Mouse (Mus musculus) stomach, postnatal 0 days (tissue): ENCODE data around the gene Selenon. TPM values are rescaled to one million over a fixed set of nuclear protein-coding genes. Genes with fewer than 3 reads are reported as not detected.

Experiments used
- ATAC-seq: fragments of 200-750 bp; cut with Nextera tagmentation; 2 replicates; pipeline ENCODE4 v1.8.0; 2017; ENCODE audit not compliant: low FRiP score, low TSS enrichment
- DNase-seq: peaks from one replicate; pipeline ENCODE4 v3.0.0-alpha.2; 2016; ENCODE audit warnings: low spot score
- H3K27ac ChIP-seq: fragments of 300-500 bp; sonication (generic); replicated peaks from 2 replicates; pipeline ENCODE4 v1.5.1; 2014; ENCODE audit warnings: mild to moderate bottlenecking, control low read depth
- H3K27me3 ChIP-seq: fragments of 300-500 bp; sonication (generic); 2 replicates; pipeline ENCODE4 v1.6.1; 2014; ENCODE audit warnings: low read length; ENCODE audit not compliant: control insufficient read depth, insufficient read depth
- H3K36me3 ChIP-seq: fragments of 300-500 bp; sonication (generic); 2 replicates; pipeline ENCODE4 v1.6.1; 2014; ENCODE audit warnings: low read length, mixed read lengths; ENCODE audit not compliant: control insufficient read depth, insufficient read depth
- H3K4me1 ChIP-seq: fragments of 300-500 bp; sonication (generic); replicated peaks from 2 replicates; pipeline ENCODE4 v1.6.1; 2014; ENCODE audit warnings: antibody characterized with exemption; ENCODE audit not compliant: control insufficient read depth, insufficient read depth
- H3K4me2 ChIP-seq: fragments of 300-500 bp; sonication (generic); replicated peaks from 2 replicates; pipeline ENCODE4 v1.6.1; 2014; ENCODE audit warnings: low read depth, mild to moderate bottlenecking, control low read depth, moderate library complexity
- H3K4me3 ChIP-seq: fragments of 300-500 bp; sonication (generic); 2 replicates; pipeline ENCODE4 v1.5.1; 2014; ENCODE audit warnings: low read depth, low read length, control low read depth
- H3K9ac ChIP-seq: fragments of 300-500 bp; sonication (generic); 2 replicates; pipeline ENCODE4 v1.6.1; 2014; ENCODE audit warnings: mild to moderate bottlenecking, low read length, control low read depth, mixed read lengths
- H3K9me3 ChIP-seq: fragments of 300-500 bp; sonication (generic); 2 replicates; pipeline ENCODE4 v1.6.1; 2016; ENCODE audit warnings: low read length; ENCODE audit not compliant: control insufficient read depth
- CTCF ChIP-seq: IDR thresholded peaks from 2 replicates; pipeline ENCODE4 v1.5.1; 2016; ENCODE audit warnings: antibody characterized with exemption, low read depth, mild to moderate bottlenecking, moderate library complexity
- EP300 ChIP-seq: optimal IDR thresholded peaks from 2 replicates; pipeline ENCODE3; 2016; ENCODE audit warnings: antibody characterized with exemption
- WGBS: fragments of 180-500 bp; shearing (Covaris S2); extraction: QIAGEN DNeasy Blood & Tissue Kit; methylation state at CpG from one replicate; pipeline ENCODE4 v1.1.7; 2014; 5-methylcytosine and 5-hydroxymethylcytosine counted together
- polyA plus RNA-seq: library from polyadenylated mRNA; unstranded; fragments of >200 nt; fragmentation: Nextera tagmentation; extraction: Ambion mirVana; gene quantifications from 2 replicates; pipeline ENCODE4 v1.2.1, GENCODE M21; 2015

The Selenon gene
- polyA plus RNA-seq, 1 experiment from 2014 or later, result 8.6 TPM

- Histone ChIP-seq H3K36me3 (peaks cover 6% of the 10 kb centered on the region; the same call in 1 of the 2 replicates), H3K27ac (peak within 1 kb of the TSS; percentile 92), H3K4me3 (peak within 1 kb of the TSS; percentile 81), H3K9me3 (no peaks in the 10 kb centered on the region), H3K9ac (peak within 1 kb of the TSS; percentile 88), H3K27me3 (no peaks in the 10 kb centered on the region), H3K4me1 (no peaks in the 10 kb centered on the region), H3K4me2 (peak within 1 kb of the TSS; percentile 99)
- DNase-seq (peak; percentile 99), ATAC-seq (peak; percentile 97)
- WGBS, result under 1% methylated on average over 65 of the region's 71 CpGs
- no peak; the same call in 1 of the 2 replicates for TF ChIP-seq CTCF
- no peak for TF ChIP-seq EP300
These were observed 16.8 kb downstream of the Selenon start, which contains the start of gene Mtfr1l for GRCm38 (mm10) chr4:134534932-134535786. Gene Mtfr1l, minus strand, starts transcription at chr4:134535387.

- Histone ChIP-seq H3K36me3 (peaks cover 6% of the 10 kb centered on the region; the same call in 1 of the 2 replicates), H3K9ac (peak overlapping the region; percentile 88), H3K27me3 (no peaks in the 10 kb centered on the region), H3K9me3 (no peaks in the 10 kb centered on the region), H3K4me3 (peak overlapping the region; percentile 81), H3K4me2 (peak overlapping the region; percentile 99), H3K27ac (peak overlapping the region; percentile 92), H3K4me1 (no peaks in the 10 kb centered on the region)
- ATAC-seq, result peak; percentile 1; the same call in 1 of the 2 replicates
- TF ChIP-seq CTCF, result no peak; the same call in 1 of the 2 replicates
- TF ChIP-seq EP300, result no peak
- under 1% methylated on average over 50 of the region's 57 CpGs for WGBS
- peak; percentile 81 for DNase-seq
These were observed 17.7 kb downstream of the Selenon start for GRCm38 (mm10) chr4:134534124-134534886.

- H3K4me2 ChIP-seq, result no peak overlapping the region; the same call in 1 of the 2 replicates
- no peak overlapping the region for H3K27ac ChIP-seq
- 74% methylated on average over 4 of the region's 4 CpGs for WGBS
- no peaks in the 10 kb centered on the region for H3K4me1 ChIP-seq
- H3K9ac ChIP-seq, result no peak overlapping the region
- H3K4me3 ChIP-seq, result no peak overlapping the region
- DNase-seq (no peak), ATAC-seq (no peak)
- H3K9me3 ChIP-seq, result no peaks in the 10 kb centered on the region
- peaks cover 12% of the 10 kb centered on the region for H3K36me3 ChIP-seq
- TF ChIP-seq EP300 (no peak), CTCF (no peak)
- H3K27me3 ChIP-seq, result no peaks in the 10 kb centered on the region
These were observed 18.5 kb downstream of the Selenon start for GRCm38 (mm10) chr4:134533421-134533820.

GRCm38 (mm10) chr4:134532928-134533327, 19.0 kb downstream of the Selenon start:
- Histone ChIP-seq H3K4me1 (no peaks in the 10 kb centered on the region), H3K36me3 (peaks cover 15% of the 10 kb centered on the region), H3K9ac (no peak overlapping the region), H3K4me2 (no peak overlapping the region), H3K27me3 (no peaks in the 10 kb centered on the region), H3K27ac (no peak overlapping the region), H3K9me3 (no peaks in the 10 kb centered on the region), H3K4me3 (no peak overlapping the region)
- ATAC-seq, result no peak
- 62% methylated on average over 4 of the region's 4 CpGs for WGBS
- no peak for DNase-seq
- TF ChIP-seq EP300 (no peak), CTCF (no peak)

- WGBS, result 77% methylated on average over 5 of the region's 5 CpGs
- Histone ChIP-seq H3K9ac (no peak overlapping the region), H3K4me1 (no peaks in the 10 kb centered on the region), H3K27me3 (no peaks in the 10 kb centered on the region), H3K4me2 (no peak overlapping the region), H3K9me3 (no peaks in the 10 kb centered on the region), H3K27ac (no peak overlapping the region), H3K36me3 (peaks cover 19% of the 10 kb centered on the region), H3K4me3 (no peak overlapping the region)
- TF ChIP-seq CTCF, result no peak
- no peak for ATAC-seq
- DNase-seq, result no peak
These were observed 25.7 kb downstream of the Selenon start for GRCm38 (mm10) chr4:134526220-134526619.
